Mouse (Mus musculus): ENCODE results near the gene Rab40c. TPM values are rescaled to one million over a fixed set of nuclear protein-coding genes. Genes with fewer than 3 reads are reported as not detected.
A peak's percentile ranks its signal among the peaks of the same experiment; 100 is the strongest.

The Rab40c gene
- 6.5 and 7.3 TPM in 2 replicates for polyA plus RNA-seq (2015; fragmentation: Nextera tagmentation; extraction: Ambion mirVana)

DNA sequence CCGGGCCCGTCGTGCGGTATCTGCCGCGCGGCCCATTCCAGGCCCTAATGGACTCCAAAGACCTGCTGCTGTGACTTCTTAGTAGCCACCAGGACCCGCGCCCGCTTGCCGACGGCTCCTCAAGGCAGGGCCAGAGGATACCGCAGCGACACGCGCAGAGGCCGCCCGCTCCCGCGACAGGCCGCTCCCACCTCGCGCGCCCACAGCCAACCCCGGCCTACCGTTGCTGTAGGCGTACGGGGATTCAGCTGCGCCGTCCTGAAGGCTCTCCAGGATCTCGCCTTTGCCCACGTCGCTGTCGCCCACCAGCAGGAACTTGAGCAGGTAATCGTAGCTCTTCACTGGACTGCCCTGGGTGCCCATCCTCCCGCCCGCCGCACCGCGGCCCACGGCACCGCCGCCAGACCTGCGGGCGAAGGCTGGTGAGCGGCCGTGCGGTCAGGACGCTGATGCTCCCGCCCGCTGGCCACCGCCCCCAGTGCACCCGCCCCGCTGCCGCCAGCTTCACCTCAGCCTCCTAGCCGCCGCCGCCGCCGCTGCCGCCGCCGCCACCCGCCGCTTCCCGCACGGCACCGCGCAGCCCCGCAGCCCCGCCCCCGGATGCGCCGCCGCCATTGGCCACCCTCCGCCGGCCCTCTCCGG, at the start of gene Rab40c:
Gene Rab40c, minus strand, starts transcription at position 584 of the 642 bp plus-strand sequence.
- H3K9me3 ChIP-seq (ENCODE audit: low read length): no peaks in the 10 kb centered on the region
- no peaks in the 10 kb centered on the region for H3K27me3 ChIP-seq (ENCODE audit: insufficient read depth, low read length)
- H3K4me1 ChIP-seq (ENCODE audit: insufficient read depth): peaks cover 31% of the 10 kb centered on the region
- H3K9ac ChIP-seq (replicated peaks): peak within 1 kb of the TSS; percentile 81
- ATAC-seq (peak; percentile 5; the same call in 1 of the 2 replicates), DNase-seq (peak; percentile 74)
- TF ChIP-seq EP300 (IDR thresholded peaks at IDR 0.05; ENCODE audit: low read depth) (no peak), CTCF (IDR thresholded peaks at IDR 0.05; ENCODE audit: low read depth) (no peak)
- under 1% methylated on average over 60 of the region's 78 CpGs for WGBS (ENCODE audit: insufficient replicate concordance)
- no peaks in the 10 kb centered on the region for H3K36me3 ChIP-seq (replicated peaks; ENCODE audit: insufficient read depth, low read length)
- peak within 1 kb of the TSS; percentile 99 for H3K27ac ChIP-seq (ENCODE audit: low read depth)
- H3K4me3 ChIP-seq (ENCODE audit: low read depth, low read length): peak within 1 kb of the TSS; percentile 79
- peak within 1 kb of the TSS; percentile 97 for H3K4me2 ChIP-seq (ENCODE audit: low read depth, low read length)

- DNase-seq (no peak), ATAC-seq (peak; percentile 68)
- peak overlapping the region; percentile 37; the same call in 1 of the 2 replicates for H3K27ac ChIP-seq (ENCODE audit: low read depth)
- WGBS (ENCODE audit: insufficient replicate concordance): 40% methylated on average over 1 of the region's 1 CpGs
- H3K36me3 ChIP-seq (replicated peaks; ENCODE audit: insufficient read depth, low read length): peaks cover 6% of the 10 kb centered on the region
- H3K27me3 ChIP-seq (ENCODE audit: insufficient read depth, low read length): no peaks in the 10 kb centered on the region
- H3K9ac ChIP-seq (replicated peaks): no peak overlapping the region
- H3K4me1 ChIP-seq (ENCODE audit: insufficient read depth): peaks cover 23% of the 10 kb centered on the region
- H3K4me2 ChIP-seq (ENCODE audit: low read depth, low read length): no peak overlapping the region
- TF ChIP-seq CTCF (IDR thresholded peaks at IDR 0.05; ENCODE audit: low read depth) (no peak), EP300 (IDR thresholded peaks at IDR 0.05; ENCODE audit: low read depth) (no peak)
- no peaks in the 10 kb centered on the region for H3K9me3 ChIP-seq (ENCODE audit: low read length)
- H3K4me3 ChIP-seq (ENCODE audit: low read depth, low read length): no peak overlapping the region
Observed at GRCm38 (mm10) chr17:25968176-25968575, 48.6 kb upstream of the Rab40c start.

GRCm38 (mm10) chr17:25967652-25968051, 48.1 kb upstream of the Rab40c start:
- H3K36me3 ChIP-seq (replicated peaks; ENCODE audit: insufficient read depth, low read length): peaks cover 10% of the 10 kb centered on the region
- no peak overlapping the region for H3K9ac ChIP-seq (replicated peaks)
- peaks cover 24% of the 10 kb centered on the region for H3K4me1 ChIP-seq (ENCODE audit: insufficient read depth)
- no peaks in the 10 kb centered on the region for H3K9me3 ChIP-seq (ENCODE audit: low read length)
- WGBS (ENCODE audit: insufficient replicate concordance): 41% methylated on average over 3 of the region's 3 CpGs
- peak overlapping the region; percentile 37; the same call in 1 of the 2 replicates for H3K27ac ChIP-seq (ENCODE audit: low read depth)
- ATAC-seq (peak; percentile 59), DNase-seq (no peak)
- H3K4me2 ChIP-seq (ENCODE audit: low read depth, low read length): no peak overlapping the region
- H3K4me3 ChIP-seq (ENCODE audit: low read depth, low read length): no peak overlapping the region
- H3K27me3 ChIP-seq (ENCODE audit: insufficient read depth, low read length): no peaks in the 10 kb centered on the region
- TF ChIP-seq EP300 (IDR thresholded peaks at IDR 0.05; ENCODE audit: low read depth) (no peak), CTCF (IDR thresholded peaks at IDR 0.05; ENCODE audit: low read depth) (no peak)

GRCm38 (mm10) chr17:25964271-25964670, 44.7 kb upstream of the Rab40c start:
- Histone ChIP-seq H3K9ac (replicated peaks) (no peak overlapping the region; the same call in 1 of the 2 replicates), H3K4me1 (ENCODE audit: insufficient read depth) (peaks cover 31% of the 10 kb centered on the region), H3K9me3 (ENCODE audit: low read length) (no peaks in the 10 kb centered on the region), H3K27ac (ENCODE audit: low read depth) (no peak overlapping the region; the same call in 1 of the 2 replicates), H3K36me3 (replicated peaks; ENCODE audit: insufficient read depth, low read length) (peaks cover 10% of the 10 kb centered on the region), H3K4me3 (ENCODE audit: low read depth, low read length) (no peak overlapping the region), H3K27me3 (ENCODE audit: insufficient read depth, low read length) (no peaks in the 10 kb centered on the region), H3K4me2 (ENCODE audit: low read depth, low read length) (no peak overlapping the region)
- no peak for DNase-seq
- WGBS (ENCODE audit: insufficient replicate concordance): 85% methylated on average over 7 of the region's 7 CpGs
- TF ChIP-seq CTCF (IDR thresholded peaks at IDR 0.05; ENCODE audit: low read depth): no peak
- no peak for TF ChIP-seq EP300 (IDR thresholded peaks at IDR 0.05; ENCODE audit: low read depth)
- no peak for ATAC-seq

DNA sequence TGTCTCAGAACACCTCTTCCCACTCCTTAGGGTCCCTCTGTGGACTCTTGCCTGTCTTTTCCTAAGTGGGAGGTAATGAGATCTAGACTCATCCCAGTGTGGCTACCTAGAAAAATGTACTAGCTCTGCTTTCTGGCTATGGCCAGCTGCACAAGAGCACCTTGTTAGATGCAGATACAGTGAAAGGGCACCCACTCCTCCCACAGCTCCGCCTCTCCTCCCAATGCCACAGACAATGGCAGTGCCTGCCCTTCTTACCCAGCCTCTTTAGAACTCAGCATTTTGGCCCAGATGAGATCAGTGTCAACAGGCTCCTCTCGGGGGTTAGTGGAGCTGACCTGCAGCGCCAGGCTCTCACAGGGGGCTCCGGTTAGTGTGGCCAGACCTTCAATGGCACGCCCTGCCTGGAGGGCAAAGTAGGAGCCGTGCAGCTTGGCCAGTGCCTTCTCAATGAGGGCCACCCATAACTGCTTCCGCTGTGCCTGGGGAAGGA, 42.9 kb upstream of the Rab40c start:
- Histone ChIP-seq H3K9ac (replicated peaks) (peak overlapping the region; percentile 71), H3K36me3 (replicated peaks; ENCODE audit: insufficient read depth, low read length) (peaks cover 10% of the 10 kb centered on the region), H3K4me1 (ENCODE audit: insufficient read depth) (peaks cover 21% of the 10 kb centered on the region), H3K4me2 (ENCODE audit: low read depth, low read length) (peak overlapping the region; percentile 69), H3K27ac (ENCODE audit: low read depth) (peak overlapping the region; percentile 89), H3K9me3 (ENCODE audit: low read length) (no peaks in the 10 kb centered on the region), H3K4me3 (ENCODE audit: low read depth, low read length) (peak overlapping the region; percentile 44), H3K27me3 (ENCODE audit: insufficient read depth, low read length) (no peaks in the 10 kb centered on the region)
- TF ChIP-seq CTCF (IDR thresholded peaks at IDR 0.05; ENCODE audit: low read depth): no peak
- no peak for TF ChIP-seq EP300 (IDR thresholded peaks at IDR 0.05; ENCODE audit: low read depth)
- DNase-seq (no peak), ATAC-seq (no peak)
- WGBS (ENCODE audit: insufficient replicate concordance): 87% methylated on average over 7 of the region's 7 CpGs

DNA sequence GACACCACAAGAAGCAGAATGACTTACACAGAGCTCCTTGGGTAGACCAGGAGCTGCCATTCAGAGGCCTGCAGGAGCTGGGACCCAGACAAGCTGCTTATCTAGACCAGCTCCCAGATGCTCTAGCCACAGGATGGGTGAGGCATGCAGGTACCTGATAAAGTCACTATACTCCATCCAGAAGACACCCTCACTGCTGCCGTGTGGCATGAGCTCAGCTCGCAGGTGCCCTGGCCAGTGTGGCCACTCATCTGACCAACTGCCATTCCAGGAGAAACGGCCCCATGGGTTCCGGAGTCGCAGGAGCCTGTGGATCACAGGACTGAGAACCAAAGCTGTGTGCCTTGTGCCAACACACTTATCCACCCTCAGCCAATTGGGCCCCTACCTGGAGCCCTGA, 42.0 kb upstream of the Rab40c start:
- H3K27ac ChIP-seq (ENCODE audit: low read depth): peak overlapping the region; percentile 89
- H3K4me2 ChIP-seq (ENCODE audit: low read depth, low read length): peak overlapping the region; percentile 69

More for the DNA sequence above, 42.0 kb upstream of the Rab40c start:
- Histone ChIP-seq H3K4me3 (ENCODE audit: low read depth, low read length) (peak overlapping the region; percentile 44), H3K9me3 (ENCODE audit: low read length) (no peaks in the 10 kb centered on the region), H3K36me3 (replicated peaks; ENCODE audit: insufficient read depth, low read length) (peaks cover 10% of the 10 kb centered on the region), H3K27me3 (ENCODE audit: insufficient read depth, low read length) (no peaks in the 10 kb centered on the region), H3K9ac (replicated peaks) (peak overlapping the region; percentile 71), H3K4me1 (ENCODE audit: insufficient read depth) (peaks cover 15% of the 10 kb centered on the region; the same call in 1 of the 2 replicates)
- peak; percentile 65 for DNase-seq
- 68% methylated on average over 5 of the region's 5 CpGs for WGBS (ENCODE audit: insufficient replicate concordance)
- TF ChIP-seq CTCF (IDR thresholded peaks at IDR 0.05; ENCODE audit: low read depth) (no peak), EP300 (IDR thresholded peaks at IDR 0.05; ENCODE audit: low read depth) (peak; percentile 97)
- peak; percentile 98 for ATAC-seq
